Mouse (Mus musculus) midbrain, embryonic 13.5 days (tissue): ENCODE results near the gene Defb28. TPM values are rescaled to one million over a fixed set of nuclear protein-coding genes. Genes with fewer than 3 reads are reported as not detected.

Source experiments
- ATAC-seq: fragments of 200-750 bp; cut with Nextera tagmentation; 2 replicates; pipeline ENCODE4 v1.8.0; 2017; ENCODE audit warnings: mild to moderate bottlenecking, moderate TSS enrichment, moderate library complexity
- H3K27ac ChIP-seq: fragments of 300-500 bp; sonication (generic); 2 replicates; pipeline ENCODE4 v1.5.1; 2015; ENCODE audit warnings: inconsistent platforms, mild to moderate bottlenecking, moderate library complexity
- H3K27me3 ChIP-seq: fragments of 300-500 bp; sonication (generic); 2 replicates; pipeline ENCODE4 v1.6.1; 2015; ENCODE audit warnings: mild to moderate bottlenecking, inconsistent platforms
- H3K36me3 ChIP-seq: fragments of 300-500 bp; sonication (generic); 2 replicates; pipeline ENCODE4 v1.6.1; 2015; ENCODE audit warnings: mild to moderate bottlenecking, inconsistent platforms
- H3K4me1 ChIP-seq: fragments of 300-500 bp; sonication (generic); replicated peaks from 2 replicates; pipeline ENCODE4 v1.6.1; 2015; ENCODE audit warnings: inconsistent platforms
- H3K4me2 ChIP-seq: fragments of 300-500 bp; sonication (generic); replicated peaks from 2 replicates; pipeline ENCODE4 v1.6.1; 2015; ENCODE audit warnings: moderate library complexity, mild to moderate bottlenecking, inconsistent platforms
- H3K4me3 ChIP-seq: fragments of 300-500 bp; sonication (generic); replicated peaks from 2 replicates; pipeline ENCODE4 v1.5.1; 2015; ENCODE audit warnings: mild to moderate bottlenecking, inconsistent platforms
- H3K9ac ChIP-seq: fragments of 300-500 bp; sonication (generic); replicated peaks from 2 replicates; pipeline ENCODE4 v1.6.1; 2015; ENCODE audit warnings: mild to moderate bottlenecking, inconsistent platforms
- H3K9me3 ChIP-seq: fragments of 300-500 bp; sonication (generic); 2 replicates; pipeline ENCODE4 v1.6.1; 2016; ENCODE audit warnings: mild to moderate bottlenecking, inconsistent platforms
- WGBS: fragments of 180-500 bp; shearing (Covaris S2); methylation state at CpG from one replicate; pipeline ENCODE4 v1.1.7; 2015; 5-methylcytosine and 5-hydroxymethylcytosine counted together
- polyA plus RNA-seq: library from polyadenylated mRNA; unstranded; fragments of >200 nt; fragmentation: Nextera tagmentation; extraction: Ambion mirVana; gene quantifications from 2 replicates; pipeline ENCODE4 v1.2.1, GENCODE M21; 2015

Gene Defb28
- polyA plus RNA-seq: not detected in 2 replicates

DNA sequence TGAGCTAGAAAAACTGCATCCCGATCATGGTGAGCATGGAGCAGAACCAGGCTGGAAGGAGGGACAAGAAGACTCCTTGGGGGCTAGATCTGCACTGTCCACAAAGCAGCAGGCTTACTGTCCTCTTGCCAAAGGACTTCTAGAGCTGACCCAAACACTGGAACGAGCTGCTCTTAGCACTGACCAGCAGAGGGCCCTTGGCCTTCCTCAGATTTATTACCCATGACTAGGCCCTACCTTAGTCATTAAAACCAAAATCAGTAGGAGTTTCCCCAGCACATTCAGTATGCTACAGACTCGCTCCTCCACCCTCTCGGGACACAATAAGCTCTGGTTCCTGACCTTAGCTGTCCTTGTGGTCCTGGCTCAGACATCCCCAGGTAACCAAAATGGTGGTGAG, at the start of gene Defb28:
Defb28 (plus strand) TSS at position 275 of the 400 bp plus-strand sequence.
- Histone ChIP-seq H3K4me3 (no peak within 1 kb of the TSS), H3K9me3 (no peaks in the 10 kb centered on the region), H3K4me1 (no peaks in the 10 kb centered on the region), H3K27me3 (no peaks in the 10 kb centered on the region), H3K4me2 (no peak within 1 kb of the TSS), H3K36me3 (no peaks in the 10 kb centered on the region), H3K27ac (no peak within 1 kb of the TSS), H3K9ac (no peak within 1 kb of the TSS)
- ATAC-seq: no peak
- WGBS: 72% methylated on average over 4 of the region's 4 CpGs

DNA sequence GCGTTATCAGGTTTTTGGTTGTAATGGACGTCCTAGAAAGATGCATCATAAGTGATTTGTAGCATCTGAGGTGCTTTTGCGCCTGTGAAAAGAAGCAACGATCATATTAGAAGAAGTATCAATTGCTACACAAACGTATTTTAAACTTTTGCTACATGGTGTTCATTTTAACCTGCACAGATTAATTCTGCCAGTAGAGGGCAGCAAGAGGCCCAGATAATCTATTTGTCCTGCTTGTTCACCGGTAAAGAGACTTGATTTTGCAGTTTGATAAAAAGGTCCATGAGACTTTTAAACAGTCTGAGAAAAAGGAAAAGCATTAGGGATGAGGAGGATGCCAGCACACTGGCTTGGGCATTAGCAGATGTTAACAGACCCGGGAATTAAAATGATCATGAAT, 47.1 kb upstream of the Defb28 start:
- WGBS: 34% methylated on average over 7 of the region's 7 CpGs

DNA sequence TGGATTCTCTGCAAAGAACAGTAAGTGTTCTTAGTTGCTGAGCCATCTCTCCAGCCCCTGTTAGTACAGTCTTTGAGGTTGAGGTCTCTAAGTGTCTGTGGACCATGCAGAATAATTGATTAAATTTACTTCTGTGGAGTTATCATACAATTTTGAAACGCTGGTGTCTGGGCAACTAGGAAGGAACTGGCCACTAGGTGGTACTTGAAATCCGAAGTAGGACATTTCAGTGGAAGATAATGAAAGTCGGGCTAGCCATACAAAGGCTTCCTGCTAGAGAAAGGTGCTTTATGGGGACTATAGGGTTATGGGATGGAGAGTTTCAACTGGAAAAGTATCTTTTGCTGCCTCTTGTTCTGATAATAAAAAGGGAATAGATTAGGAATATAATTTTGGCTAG, 45.6 kb upstream of the Defb28 start:
- 30% methylated on average over 3 of the region's 3 CpGs for WGBS
- ATAC-seq: no peak
- no peaks in the 10 kb centered on the region for H3K27me3 ChIP-seq
- no peaks in the 10 kb centered on the region for H3K9me3 ChIP-seq
- H3K27ac ChIP-seq: no peak overlapping the region
- H3K36me3 ChIP-seq: no peaks in the 10 kb centered on the region
- no peaks in the 10 kb centered on the region for H3K4me1 ChIP-seq
- H3K4me3 ChIP-seq: no peak overlapping the region
- H3K4me2 ChIP-seq: no peak overlapping the region
- no peak overlapping the region for H3K9ac ChIP-seq

More for the DNA sequence above, 47.1 kb upstream of the Defb28 start:
- Histone ChIP-seq H3K36me3 (no peaks in the 10 kb centered on the region), H3K9me3 (no peaks in the 10 kb centered on the region), H3K9ac (no peak overlapping the region), H3K4me3 (no peak overlapping the region), H3K27ac (no peak overlapping the region), H3K4me2 (no peak overlapping the region), H3K4me1 (no peaks in the 10 kb centered on the region), H3K27me3 (no peaks in the 10 kb centered on the region)
- no peak for ATAC-seq

DNA sequence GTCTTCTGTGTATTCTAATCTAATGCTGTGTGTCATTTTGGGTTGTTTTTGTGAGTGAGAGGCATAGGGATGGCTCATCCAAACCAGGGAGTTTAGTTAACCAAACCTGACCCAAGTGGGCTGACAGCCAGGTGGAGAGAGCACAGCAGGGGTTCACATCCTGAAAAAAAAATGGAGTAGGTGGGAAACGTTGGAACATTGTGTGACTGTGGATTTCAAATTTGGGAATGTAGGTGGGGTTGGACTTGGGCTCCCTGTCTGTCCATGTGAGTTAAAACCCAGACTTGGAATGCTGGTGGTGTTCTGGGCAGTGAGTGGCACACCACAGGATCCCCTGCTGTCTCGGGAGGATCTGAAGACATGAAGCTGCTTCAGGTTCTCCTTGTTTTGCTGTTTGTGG, 41.3 kb upstream of the Defb28 start, which contains the start of gene Defb20:
Defb20 (plus strand) TSS at position 301 of the 400 bp plus-strand sequence.
- no peak for ATAC-seq
- Histone ChIP-seq H3K4me3 (no peak within 1 kb of the TSS), H3K4me2 (no peak within 1 kb of the TSS), H3K9me3 (no peaks in the 10 kb centered on the region), H3K4me1 (no peaks in the 10 kb centered on the region), H3K27me3 (no peaks in the 10 kb centered on the region), H3K27ac (no peak within 1 kb of the TSS), H3K9ac (no peak within 1 kb of the TSS), H3K36me3 (no peaks in the 10 kb centered on the region)
- WGBS: 72% methylated on average over 2 of the region's 2 CpGs

DNA sequence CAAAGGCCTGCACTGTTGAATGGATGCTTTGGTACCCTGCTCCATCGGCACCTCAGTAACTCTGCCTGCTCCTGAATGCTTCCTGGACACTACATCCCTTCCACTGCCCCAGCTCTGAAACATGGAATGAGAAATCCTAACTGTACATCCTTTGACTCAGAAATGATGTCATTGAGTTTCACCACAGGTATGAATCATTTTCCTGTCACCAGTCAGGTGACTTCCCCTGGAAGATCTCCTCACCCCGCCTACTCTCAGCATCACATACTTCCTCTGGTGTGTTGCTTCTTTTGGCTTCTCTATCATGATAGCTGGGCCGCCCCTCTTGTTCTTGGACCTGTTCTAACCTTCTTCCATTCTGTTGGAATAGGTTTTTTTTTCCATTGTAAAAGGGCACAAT, 37.2 kb upstream of the Defb28 start:
- no peak overlapping the region for H3K4me2 ChIP-seq
- H3K36me3 ChIP-seq: no peaks in the 10 kb centered on the region
- H3K27me3 ChIP-seq: no peaks in the 10 kb centered on the region
- H3K27ac ChIP-seq: no peak overlapping the region
- ATAC-seq: no peak
- no peaks in the 10 kb centered on the region for H3K4me1 ChIP-seq
- H3K9me3 ChIP-seq: no peaks in the 10 kb centered on the region
- no peak overlapping the region for H3K4me3 ChIP-seq
- WGBS: 90% methylated on average over 3 of the region's 3 CpGs
- H3K9ac ChIP-seq: no peak overlapping the region

DNA sequence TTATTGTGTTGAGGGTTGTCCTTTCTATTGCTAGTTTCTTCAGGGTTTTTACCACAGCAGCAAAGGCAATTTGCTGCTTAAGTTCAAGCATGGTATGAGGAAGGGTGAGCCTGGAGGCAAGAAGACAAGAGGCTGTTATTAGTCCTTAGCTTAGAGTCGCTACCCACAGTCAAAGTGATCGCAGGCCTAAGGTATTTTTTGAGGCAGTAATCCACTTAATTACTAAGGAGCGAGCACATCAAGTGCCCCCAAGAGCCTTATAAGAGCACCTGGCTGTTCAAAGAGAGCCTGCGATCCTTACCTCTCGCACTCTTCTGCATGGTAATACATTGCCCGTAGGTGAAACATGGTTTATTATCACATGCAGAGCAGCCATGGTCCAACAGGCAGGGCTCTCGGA, 36.3 kb upstream of the Defb28 start:
- Histone ChIP-seq H3K9me3 (no peaks in the 10 kb centered on the region), H3K27me3 (no peaks in the 10 kb centered on the region), H3K9ac (no peak overlapping the region), H3K4me2 (no peak overlapping the region), H3K27ac (no peak overlapping the region), H3K4me3 (no peak overlapping the region), H3K36me3 (no peaks in the 10 kb centered on the region), H3K4me1 (no peaks in the 10 kb centered on the region)
- no peak for ATAC-seq
- WGBS: 90% methylated on average over 7 of the region's 7 CpGs

DNA sequence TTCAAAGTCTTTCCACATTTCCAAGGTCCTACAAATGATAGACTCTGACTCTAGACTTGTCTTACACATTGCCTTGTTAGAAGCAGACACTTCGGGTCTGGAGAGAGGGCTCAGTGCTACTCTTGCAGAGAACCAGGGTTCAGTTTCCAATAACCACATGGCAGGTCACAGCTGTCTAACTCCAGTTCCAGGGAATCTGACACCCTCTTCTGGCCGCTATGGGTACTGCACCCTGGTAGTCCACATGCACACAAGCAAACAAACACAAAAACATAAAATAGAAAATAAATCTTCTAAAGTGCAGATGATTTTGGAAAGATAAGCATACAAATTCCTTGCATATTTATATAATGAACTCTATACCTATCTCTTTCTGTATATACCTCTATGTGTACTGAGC, 31.0 kb upstream of the Defb28 start:
- 78% methylated on average over 2 of the region's 2 CpGs for WGBS
- H3K9me3 ChIP-seq: no peaks in the 10 kb centered on the region
- no peak overlapping the region for H3K27ac ChIP-seq
- no peaks in the 10 kb centered on the region for H3K4me1 ChIP-seq
- no peak overlapping the region for H3K4me2 ChIP-seq
- H3K9ac ChIP-seq: no peak overlapping the region
- no peaks in the 10 kb centered on the region for H3K36me3 ChIP-seq
- ATAC-seq: no peak
- H3K4me3 ChIP-seq: no peak overlapping the region
- H3K27me3 ChIP-seq: no peaks in the 10 kb centered on the region

DNA sequence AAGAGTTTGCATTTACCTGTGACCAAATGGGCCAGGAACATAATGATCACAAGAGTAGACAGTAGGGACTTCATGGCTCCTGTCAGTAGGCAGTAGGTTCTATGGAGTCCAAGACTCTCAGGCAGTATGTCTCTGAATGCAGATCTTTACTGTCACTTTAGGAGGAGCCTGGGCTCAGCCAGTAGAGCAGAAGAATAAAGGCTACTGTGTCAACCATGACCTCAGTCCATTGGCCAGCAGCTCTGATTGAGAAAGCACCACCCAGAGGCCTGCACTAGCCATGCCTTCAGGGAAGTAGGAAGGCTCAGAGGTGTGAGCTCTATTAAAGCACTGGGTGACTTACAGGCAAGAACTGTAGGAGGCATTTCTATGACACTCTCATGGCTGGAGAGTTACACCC, 28.0 kb upstream of the Defb28 start, which contains the start of gene Defb22:
Defb22 (minus strand) TSS at position 101 of the 400 bp plus-strand sequence.
- Histone ChIP-seq H3K27ac (no peak within 1 kb of the TSS), H3K4me2 (no peak within 1 kb of the TSS), H3K4me3 (no peak within 1 kb of the TSS), H3K27me3 (no peaks in the 10 kb centered on the region), H3K36me3 (no peaks in the 10 kb centered on the region), H3K9ac (no peak within 1 kb of the TSS), H3K9me3 (no peaks in the 10 kb centered on the region), H3K4me1 (no peaks in the 10 kb centered on the region)
- ATAC-seq: no peak

DNA sequence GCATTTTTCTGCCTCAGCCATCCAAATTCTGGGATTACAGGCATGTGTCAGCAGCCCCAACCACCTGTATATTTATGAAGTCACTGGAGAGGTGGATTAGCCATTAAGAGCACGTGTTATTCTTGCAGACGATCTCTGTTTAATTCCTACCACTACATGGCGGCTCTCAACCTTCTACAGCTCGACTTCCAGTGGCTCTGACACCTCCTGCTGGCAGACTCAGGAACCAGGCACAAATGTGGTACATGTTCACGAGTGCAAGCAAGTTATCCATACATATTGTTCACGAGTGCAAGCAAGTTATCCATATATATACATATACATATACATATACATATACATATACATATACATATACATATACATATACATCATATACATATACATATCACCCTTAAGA, 24.9 kb upstream of the Defb28 start:
- no peaks in the 10 kb centered on the region for H3K4me1 ChIP-seq
- no peak overlapping the region for H3K4me3 ChIP-seq
- no peak overlapping the region for H3K4me2 ChIP-seq
- H3K9me3 ChIP-seq: no peaks in the 10 kb centered on the region
- no peaks in the 10 kb centered on the region for H3K36me3 ChIP-seq
- H3K27me3 ChIP-seq: no peaks in the 10 kb centered on the region
- no peak for ATAC-seq
- H3K9ac ChIP-seq: no peak overlapping the region
- WGBS: 79% methylated on average over 6 of the region's 6 CpGs
- no peak overlapping the region for H3K27ac ChIP-seq

DNA sequence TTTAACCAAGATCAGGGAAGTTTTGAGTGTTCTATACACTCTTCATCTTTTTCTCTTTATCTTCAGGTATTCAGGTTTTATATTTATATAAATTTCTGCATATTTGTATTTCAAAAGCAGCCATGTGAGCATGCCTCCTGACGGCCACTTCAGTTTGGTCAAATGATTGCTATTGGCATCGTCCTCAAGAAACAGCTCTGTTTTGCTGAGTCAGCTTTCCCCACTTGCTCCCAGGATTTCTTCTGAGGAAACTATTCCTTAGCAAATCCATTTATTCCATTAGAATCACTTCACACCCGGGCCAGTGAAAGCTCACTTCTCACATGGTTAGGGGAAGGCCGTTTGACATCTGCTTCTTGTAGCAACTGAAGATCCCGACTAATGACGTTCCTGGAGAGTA, 20.0 kb upstream of the Defb28 start:
- H3K9ac ChIP-seq: no peak overlapping the region
- WGBS: 81% methylated on average over 6 of the region's 6 CpGs
- no peaks in the 10 kb centered on the region for H3K36me3 ChIP-seq
- ATAC-seq: no peak
- no peaks in the 10 kb centered on the region for H3K4me1 ChIP-seq
- H3K4me3 ChIP-seq: no peak overlapping the region
- H3K4me2 ChIP-seq: no peak overlapping the region
- H3K27ac ChIP-seq: no peak overlapping the region
- H3K9me3 ChIP-seq: no peaks in the 10 kb centered on the region
- no peaks in the 10 kb centered on the region for H3K27me3 ChIP-seq

DNA sequence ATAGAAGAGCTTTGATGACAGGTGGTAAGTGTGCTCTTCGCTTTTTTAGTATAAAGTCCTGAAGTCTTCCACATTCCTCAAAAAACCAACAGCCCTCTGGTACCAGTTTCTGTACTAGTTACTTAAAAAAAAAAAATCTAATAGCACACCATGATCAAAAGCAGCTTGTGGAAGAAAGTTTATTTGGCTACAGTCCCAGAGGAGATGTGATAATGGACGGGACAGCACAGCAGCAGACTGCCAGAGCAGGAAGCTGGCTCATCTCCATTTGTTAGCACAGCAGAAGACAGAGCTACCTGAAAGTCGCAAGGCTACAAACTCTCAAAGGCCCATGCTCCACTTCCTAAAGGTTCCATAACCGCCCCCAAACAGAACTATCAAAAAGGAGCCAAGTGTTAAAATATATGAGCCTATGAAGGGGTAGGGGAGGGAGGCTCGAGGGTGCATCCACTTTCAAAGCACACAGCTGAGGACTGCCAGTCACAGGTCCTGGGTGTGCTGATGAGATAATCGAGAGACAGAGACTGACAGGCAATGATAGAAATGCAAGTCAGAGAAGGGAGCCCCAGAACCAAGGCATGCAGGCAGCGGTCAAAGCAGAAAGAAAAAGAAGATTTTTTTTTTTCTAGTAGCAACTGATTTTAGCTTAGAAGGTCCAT, 17.7 kb upstream of the Defb28 start:
- Histone ChIP-seq H3K27ac (no peak overlapping the region), H3K4me2 (no peak overlapping the region), H3K4me1 (no peaks in the 10 kb centered on the region), H3K27me3 (no peaks in the 10 kb centered on the region), H3K9ac (no peak overlapping the region), H3K9me3 (no peaks in the 10 kb centered on the region), H3K36me3 (no peaks in the 10 kb centered on the region), H3K4me3 (no peak overlapping the region)
- 82% methylated on average over 7 of the region's 7 CpGs for WGBS
- ATAC-seq: no peak

DNA sequence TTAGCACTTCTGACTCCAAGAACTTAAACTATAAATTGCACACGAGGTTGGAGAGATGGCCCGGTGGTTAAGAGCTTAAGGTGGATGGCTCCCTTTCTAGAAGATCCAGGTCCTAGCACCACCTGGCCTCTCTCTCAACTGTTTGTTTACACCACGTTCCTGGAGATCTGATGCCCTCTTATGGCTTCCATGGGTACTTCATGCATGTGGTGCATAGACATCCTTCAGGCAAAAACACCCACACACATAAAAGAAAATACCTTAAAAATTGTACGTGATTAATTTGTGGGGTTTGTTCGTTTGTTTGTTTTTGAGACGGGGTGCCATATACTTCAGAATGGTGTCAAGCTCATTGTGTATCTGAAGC, 17.2 kb upstream of the Defb28 start:
- no peak overlapping the region for H3K9ac ChIP-seq

DNA sequence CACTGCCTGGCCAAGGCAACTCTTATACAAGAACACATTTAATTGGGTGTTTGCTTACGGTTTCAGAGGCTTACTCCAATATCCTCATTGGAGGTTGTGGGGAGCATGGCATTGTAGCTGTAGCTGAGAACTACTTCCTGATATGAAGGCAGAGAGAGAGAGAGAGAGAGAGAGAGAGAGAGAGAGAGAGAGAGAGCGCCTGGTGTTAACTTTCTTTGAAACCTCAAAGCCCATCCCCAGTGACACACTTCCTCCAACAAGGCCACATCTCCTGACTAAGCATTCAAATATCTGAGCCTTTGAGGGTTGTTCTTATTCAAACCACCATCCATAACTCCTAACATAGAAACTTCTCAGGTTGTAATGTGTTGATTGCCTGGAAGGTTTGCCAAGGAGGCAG, 14.1 kb upstream of the Defb28 start:
- Histone ChIP-seq H3K27me3 (no peaks in the 10 kb centered on the region), H3K4me2 (no peak overlapping the region), H3K4me1 (no peaks in the 10 kb centered on the region), H3K4me3 (no peak overlapping the region), H3K9me3 (no peaks in the 10 kb centered on the region), H3K27ac (no peak overlapping the region), H3K9ac (no peak overlapping the region), H3K36me3 (no peaks in the 10 kb centered on the region)
- no peak for ATAC-seq
- 80% methylated on average over 2 of the region's 2 CpGs for WGBS

More for the DNA sequence above, 17.2 kb upstream of the Defb28 start:
- ATAC-seq: no peak
- Histone ChIP-seq H3K9me3 (no peaks in the 10 kb centered on the region), H3K4me3 (no peak overlapping the region), H3K27ac (no peak overlapping the region), H3K4me2 (no peak overlapping the region), H3K36me3 (no peaks in the 10 kb centered on the region), H3K4me1 (no peaks in the 10 kb centered on the region), H3K27me3 (no peaks in the 10 kb centered on the region)
- WGBS: 80% methylated on average over 6 of the region's 6 CpGs
